Mouse (Mus musculus) liver (tissue): Measurements from ENCODE around the gene Nlrp3.
A peak's percentile ranks its signal among the peaks of the same experiment; 100 is the strongest.
"Not testable (repeated sequence)": the region's sequence is repeated elsewhere in the genome, so short reads cannot be mapped to it uniquely, and the experiment has no call there.

ENCODE experiments used
- DNase-seq: peaks from one replicate; pipeline ENCODE4 v3.0.0-alpha.2; 2020; ENCODE audit warnings: mixed read lengths

Gene Nlrp3

GRCm38 (mm10) chr11:59537218-59538130 is 3.9 kb upstream of the Nlrp3 start:
- peak; percentile 28 for DNase-seq

- DNase-seq = peak; percentile 57
Observed at GRCm38 (mm10) chr11:59538387-59538786, 3.0 kb upstream of the Nlrp3 start.

GRCm38 (mm10) chr11:59540123-59540522 is 1.2 kb upstream of the Nlrp3 start:
- no peak for DNase-seq

GRCm38 (mm10) chr11:59542442-59542841 is 1.1 kb downstream of the Nlrp3 start:
- DNase-seq = no peak

GRCm38 (mm10) chr11:59543376-59543775 is 2.0 kb downstream of the Nlrp3 start:
- DNase-seq = no peak

GRCm38 (mm10) chr11:59544005-59544404 is 2.6 kb downstream of the Nlrp3 start:
- DNase-seq = no peak

GRCm38 (mm10) chr11:59554127-59554526 is 12.8 kb downstream of the Nlrp3 start:
- DNase-seq = no peak

GRCm38 (mm10) chr11:59554535-59554934 is 13.2 kb downstream of the Nlrp3 start:
- DNase-seq = no peak

- DNase-seq = no peak
Observed at GRCm38 (mm10) chr11:59560906-59561305, 19.5 kb downstream of the Nlrp3 start.

- no peak for DNase-seq
Observed at GRCm38 (mm10) chr11:59562336-59562735, 21.0 kb downstream of the Nlrp3 start.

GRCm38 (mm10) chr11:59562837-59563236 is 21.5 kb downstream of the Nlrp3 start:
- no peak for DNase-seq

GRCm38 (mm10) chr11:59569306-59569705 is 27.9 kb downstream of the Nlrp3 start:
- no peak for DNase-seq

GRCm38 (mm10) chr11:59575726-59576125 is 34.4 kb downstream of the Nlrp3 start:
- DNase-seq = no peak

GRCm38 (mm10) chr11:59576135-59576534 is 34.8 kb downstream of the Nlrp3 start, which contains the start of gene Olfr222:
Gene Olfr222 (minus strand): TSS chr11:59576235.
- DNase-seq = not testable (repeated sequence)

GRCm38 (mm10) chr11:59584539-59584938 is 43.2 kb downstream of the Nlrp3 start:
- DNase-seq = peak; percentile 7

- no peak for DNase-seq
Observed at GRCm38 (mm10) chr11:59589496-59589895, 48.1 kb downstream of the Nlrp3 start.

- no peak for DNase-seq
Observed at GRCm38 (mm10) chr11:59593189-59593588, 51.8 kb downstream of the Nlrp3 start, which contains the start of gene Olfr223. Gene Olfr223 (minus strand): TSS chr11:59593289.

GRCm38 (mm10) chr11:59596091-59596490 is 54.7 kb downstream of the Nlrp3 start:
- no peak for DNase-seq

GRCm38 (mm10) chr11:59596950-59597349 is 55.6 kb downstream of the Nlrp3 start:
- DNase-seq = no peak

GRCm38 (mm10) chr11:59599211-59599610 is 57.8 kb downstream of the Nlrp3 start:
- DNase-seq = no peak

- no peak for DNase-seq
Observed at GRCm38 (mm10) chr11:59600872-59601271, 59.5 kb downstream of the Nlrp3 start.

- no peak for DNase-seq
Observed at GRCm38 (mm10) chr11:59602287-59602686, 60.9 kb downstream of the Nlrp3 start.

- DNase-seq = no peak
Observed at GRCm38 (mm10) chr11:59611646-59612045, 70.3 kb downstream of the Nlrp3 start.

- DNase-seq = no peak
Observed at GRCm38 (mm10) chr11:59614120-59614519, 72.8 kb downstream of the Nlrp3 start.
